Mouse (Mus musculus): ENCODE data around the gene Fam189b. TPM values are rescaled to one million over a fixed set of nuclear protein-coding genes. Genes with fewer than 3 reads are reported as not detected.

Fam189b gene
- total RNA-seq, 1 experiment: 9.3 TPM

DNA sequence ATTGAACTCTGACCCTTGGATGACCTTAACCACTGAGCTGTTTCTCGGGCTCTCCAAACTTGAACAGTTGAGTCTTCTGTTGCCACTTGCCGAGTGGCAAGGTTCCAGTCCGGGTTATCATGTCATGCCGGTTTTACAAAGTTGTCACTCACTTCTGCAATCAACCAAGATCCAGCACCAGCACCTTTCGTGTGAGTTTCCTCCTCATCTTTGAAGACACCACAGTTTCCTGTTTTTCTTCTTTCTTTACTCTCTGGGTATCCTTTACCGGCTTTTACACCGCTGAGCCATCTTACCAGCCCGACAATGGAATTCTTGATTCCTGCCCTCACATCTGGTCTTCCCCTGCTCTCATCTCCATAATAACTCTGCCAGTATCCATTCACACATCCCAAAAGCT lies 7.5 kb downstream of the Fam189b start:
- in situ Hi-C loops (cut with MboI; ENCODE audit: low sequenced_read_pairs in 2 of 2, unreplicated experiment in 2 of 2): no loop called here
- TF ChIP-seq HCFC1 (IDR thresholded peaks at IDR 0.05; ENCODE audit: borderline replicate concordance, insufficient read depth, low read length): no peak
- TF ChIP-seq MAFK (IDR thresholded peaks at IDR 0.05; ENCODE audit: insufficient read depth, low read depth, low read length): no peak
- no peak for TF ChIP-seq CHD2 (IDR thresholded peaks at IDR 0.05; ENCODE audit: low read depth, low read length)
- no peak for TF ChIP-seq ZNF384 (IDR thresholded peaks at IDR 0.05; ENCODE audit: low read depth, low read length)
- TF ChIP-seq ZC3H11A (IDR thresholded peaks at IDR 0.05; ENCODE audit: borderline replicate concordance, low read depth, low read length): no peak
- Histone ChIP-seq H3K9ac (ENCODE audit: insufficient read depth, low read depth, low read length, poor library complexity, severe bottlenecking) (no peak overlapping the region), H3K4me3 (ENCODE audit: insufficient read depth in 1 of 2, low read depth in 1 of 2, low read length in 2 of 2, poor library complexity in 1 of 2, severe bottlenecking in 1 of 2) (no peak overlapping the region), H3K4me1 (ENCODE audit: control insufficient read depth in 2 of 2, insufficient read depth in 2 of 2, low read length in 2 of 2, poor library complexity in 1 of 2) (peaks cover 5 to 15% of the 10 kb centered on the region in 2 experiments; a peak in 3 of 4 replicates), H3K9me3 (ENCODE audit: control insufficient read depth, insufficient read depth, low read depth, low read length) (no peaks in the 10 kb centered on the region), H3K27ac (ENCODE audit: insufficient read depth, low read depth, low read length, poor library complexity, severe bottlenecking) (no peak overlapping the region), H3K36me3 (ENCODE audit: control insufficient read depth, insufficient read depth, low read length, poor library complexity, severe bottlenecking) (no peaks in the 10 kb centered on the region)
- no peak for DNase-seq (ENCODE audit: low read depth, low spot score)

- Histone ChIP-seq H3K9me3 (ENCODE audit: control insufficient read depth, insufficient read depth, low read depth, low read length) (no peaks in the 10 kb centered on the region), H3K4me1 (ENCODE audit: control insufficient read depth in 2 of 2, insufficient read depth in 2 of 2, low read length in 2 of 2, poor library complexity in 1 of 2) (peaks cover 5 to 9% of the 10 kb centered on the region in 2 experiments), H3K4me3 (ENCODE audit: insufficient read depth in 1 of 2, low read depth in 1 of 2, low read length in 2 of 2, poor library complexity in 1 of 2, severe bottlenecking in 1 of 2) (no peak overlapping the region), H3K27ac (ENCODE audit: insufficient read depth, low read depth, low read length, poor library complexity, severe bottlenecking) (no peak overlapping the region), H3K36me3 (ENCODE audit: control insufficient read depth, insufficient read depth, low read length, poor library complexity, severe bottlenecking) (no peaks in the 10 kb centered on the region), H3K9ac (ENCODE audit: insufficient read depth, low read depth, low read length, poor library complexity, severe bottlenecking) (no peak overlapping the region)
- TF ChIP-seq MAFK (IDR thresholded peaks at IDR 0.05; ENCODE audit: insufficient read depth, low read depth, low read length): no peak
- TF ChIP-seq CHD2 (IDR thresholded peaks at IDR 0.05; ENCODE audit: low read depth, low read length): no peak
- no peak for TF ChIP-seq HCFC1 (IDR thresholded peaks at IDR 0.05; ENCODE audit: borderline replicate concordance, insufficient read depth, low read length)
- TF ChIP-seq ZNF384 (IDR thresholded peaks at IDR 0.05; ENCODE audit: low read depth, low read length): no peak
- no peak for TF ChIP-seq ZC3H11A (IDR thresholded peaks at IDR 0.05; ENCODE audit: borderline replicate concordance, low read depth, low read length)
- DNase-seq (ENCODE audit: low read depth, low spot score): no peak
- in situ Hi-C loops (cut with MboI; ENCODE audit: low sequenced_read_pairs in 2 of 2, unreplicated experiment in 2 of 2): no loop called here
Measured at GRCm38 (mm10) chr3:89193351-89193750, 10.4 kb downstream of the Fam189b start.

- Histone ChIP-seq H3K4me1 (ENCODE audit: control insufficient read depth in 2 of 2, insufficient read depth in 2 of 2, low read length in 2 of 2, poor library complexity in 1 of 2) (peaks cover 2 to 9% of the 10 kb centered on the region in 2 experiments), H3K27ac (ENCODE audit: insufficient read depth, low read depth, low read length, poor library complexity, severe bottlenecking) (no peak overlapping the region), H3K9ac (ENCODE audit: insufficient read depth, low read depth, low read length, poor library complexity, severe bottlenecking) (no peak overlapping the region), H3K9me3 (ENCODE audit: control insufficient read depth, insufficient read depth, low read depth, low read length) (no peaks in the 10 kb centered on the region), H3K36me3 (ENCODE audit: control insufficient read depth, insufficient read depth, low read length, poor library complexity, severe bottlenecking) (no peaks in the 10 kb centered on the region), H3K4me3 (ENCODE audit: insufficient read depth in 1 of 2, low read depth in 1 of 2, low read length in 2 of 2, poor library complexity in 1 of 2, severe bottlenecking in 1 of 2) (no peak overlapping the region)
- no peak for DNase-seq (ENCODE audit: low read depth, low spot score)
- in situ Hi-C loops (cut with MboI; ENCODE audit: low sequenced_read_pairs in 2 of 2, unreplicated experiment in 2 of 2): no loop called here
- TF ChIP-seq HCFC1 (IDR thresholded peaks at IDR 0.05; ENCODE audit: borderline replicate concordance, insufficient read depth, low read length): no peak
- TF ChIP-seq MAFK (IDR thresholded peaks at IDR 0.05; ENCODE audit: insufficient read depth, low read depth, low read length): no peak
- no peak for TF ChIP-seq CHD2 (IDR thresholded peaks at IDR 0.05; ENCODE audit: low read depth, low read length)
- no peak for TF ChIP-seq ZNF384 (IDR thresholded peaks at IDR 0.05; ENCODE audit: low read depth, low read length)
- no peak for TF ChIP-seq ZC3H11A (IDR thresholded peaks at IDR 0.05; ENCODE audit: borderline replicate concordance, low read depth, low read length)
Measured at GRCm38 (mm10) chr3:89193853-89194252, 10.9 kb downstream of the Fam189b start.

DNA sequence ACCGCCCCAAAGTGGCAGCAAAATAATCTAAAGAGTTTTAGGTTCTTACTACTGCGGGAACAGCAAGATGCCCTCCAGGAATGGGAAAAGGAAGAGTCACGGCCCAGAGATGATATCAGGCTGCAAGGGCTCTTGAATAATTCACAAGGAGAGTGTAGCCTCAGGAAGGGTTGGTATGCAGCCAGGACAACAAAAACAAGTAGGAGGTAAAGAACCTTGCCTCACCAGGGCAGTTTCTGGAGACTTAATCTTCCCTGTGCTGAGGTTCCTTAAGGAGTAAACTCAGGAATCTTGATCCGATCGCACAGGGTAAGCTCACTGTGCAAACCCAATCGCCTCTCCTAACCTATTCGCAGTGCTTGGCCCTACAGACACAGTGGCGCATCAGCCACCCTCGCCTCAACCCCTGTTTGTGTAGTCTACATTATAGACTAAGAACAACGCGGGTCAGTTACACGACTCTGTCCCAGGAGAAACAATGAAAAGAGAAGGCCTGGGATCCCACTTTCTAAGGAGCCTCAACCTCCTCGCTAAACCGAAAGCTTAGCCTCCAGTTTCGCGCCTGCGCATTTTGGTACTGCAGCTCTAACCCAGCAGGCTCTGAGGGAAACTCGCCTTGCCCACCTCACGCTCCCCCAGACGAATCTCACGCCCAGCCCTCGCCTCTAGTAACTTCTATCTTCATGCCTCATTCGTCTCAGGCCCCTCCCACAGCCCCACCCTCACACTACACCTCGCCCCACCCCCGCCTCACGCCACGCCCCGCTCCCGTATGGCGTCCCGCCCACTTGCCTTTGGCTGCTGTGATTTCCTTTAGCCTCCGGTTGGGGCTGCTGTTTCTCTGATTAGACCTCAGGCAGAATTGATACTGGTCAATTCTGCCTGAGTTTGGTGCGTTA lies 13.3 kb downstream of the Fam189b start:
- H3K4me1 ChIP-seq (ENCODE audit: control insufficient read depth in 2 of 2, insufficient read depth in 2 of 2, low read length in 2 of 2, poor library complexity in 1 of 2): peaks cover 1 to 9% of the 10 kb centered on the region in 2 experiments; a peak in 3 of 4 replicates
- H3K4me3 ChIP-seq (ENCODE audit: insufficient read depth in 1 of 2, low read depth in 1 of 2, low read length in 2 of 2, poor library complexity in 1 of 2, severe bottlenecking in 1 of 2): peak overlapping the region in 1 of 2 experiments; percentile 38; a peak in 2 of 4 replicates
- in situ Hi-C loops (cut with MboI; ENCODE audit: low sequenced_read_pairs in 2 of 2, unreplicated experiment in 2 of 2): no loop called here
- H3K9me3 ChIP-seq (ENCODE audit: control insufficient read depth, insufficient read depth, low read depth, low read length): no peaks in the 10 kb centered on the region
- TF ChIP-seq HCFC1 (IDR thresholded peaks at IDR 0.05; ENCODE audit: borderline replicate concordance, insufficient read depth, low read length) (0 out of 2 replicates have a peak, but pooled peaks have one; percentile 33), CHD2 (IDR thresholded peaks at IDR 0.05; ENCODE audit: low read depth, low read length) (no peak)
- peak overlapping the region; percentile 51; the same call in 1 of the 2 replicates for H3K9ac ChIP-seq (ENCODE audit: insufficient read depth, low read depth, low read length, poor library complexity, severe bottlenecking)
- no peaks in the 10 kb centered on the region for H3K36me3 ChIP-seq (ENCODE audit: control insufficient read depth, insufficient read depth, low read length, poor library complexity, severe bottlenecking)
- H3K27ac ChIP-seq (ENCODE audit: insufficient read depth, low read depth, low read length, poor library complexity, severe bottlenecking): no peak overlapping the region
- DNase-seq (ENCODE audit: low read depth, low spot score): peak; percentile 89

Data from ES-E14 (cell line).